Mouse (Mus musculus): ENCODE results near the gene 9130213A22Rik.

Gene 9130213A22Rik

DNA sequence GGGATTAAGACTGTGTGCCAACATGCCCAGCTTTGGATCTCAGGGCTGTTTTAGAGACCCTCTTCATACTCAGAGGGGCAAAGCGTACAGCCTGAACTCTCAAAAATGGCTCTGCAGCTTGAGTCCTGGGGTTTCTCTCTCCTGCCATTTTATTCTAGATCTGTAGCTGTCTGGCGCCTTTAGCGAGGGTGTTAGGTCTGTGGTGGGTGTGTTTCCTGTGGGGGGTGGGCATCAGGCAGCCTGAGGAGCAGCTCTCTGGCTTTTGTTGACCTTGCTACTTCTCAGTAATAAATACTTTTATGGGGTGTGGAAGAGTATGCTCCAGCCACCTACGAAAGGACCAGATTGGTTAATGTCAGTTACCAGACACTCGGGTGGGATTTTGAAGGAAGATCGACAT lies 44.3 kb downstream of the 9130213A22Rik start:
- intact Hi-C loops (cut with DNase I) = no loop called here

DNA sequence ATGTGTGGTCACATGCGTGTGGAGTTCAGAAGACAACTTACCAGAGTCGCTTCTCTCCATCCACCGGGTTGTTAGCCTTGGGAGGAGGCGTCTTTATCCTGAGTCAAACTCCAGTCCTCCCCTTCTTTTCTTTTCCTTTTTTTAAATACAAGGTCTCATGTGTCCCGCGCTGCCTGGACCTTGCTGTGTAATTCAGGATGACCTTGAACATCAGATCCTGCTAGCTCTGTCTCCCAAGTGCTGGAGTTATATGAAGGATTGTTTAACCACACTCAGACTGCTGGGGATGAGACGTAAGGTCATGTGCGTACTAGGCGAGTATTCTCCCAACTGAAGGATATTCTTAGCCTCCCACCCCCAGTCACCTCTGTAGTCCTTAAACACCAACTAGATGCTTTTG lies 45.1 kb downstream of the 9130213A22Rik start:
- intact Hi-C loops (cut with DNase I) = no loop called here

DNA sequence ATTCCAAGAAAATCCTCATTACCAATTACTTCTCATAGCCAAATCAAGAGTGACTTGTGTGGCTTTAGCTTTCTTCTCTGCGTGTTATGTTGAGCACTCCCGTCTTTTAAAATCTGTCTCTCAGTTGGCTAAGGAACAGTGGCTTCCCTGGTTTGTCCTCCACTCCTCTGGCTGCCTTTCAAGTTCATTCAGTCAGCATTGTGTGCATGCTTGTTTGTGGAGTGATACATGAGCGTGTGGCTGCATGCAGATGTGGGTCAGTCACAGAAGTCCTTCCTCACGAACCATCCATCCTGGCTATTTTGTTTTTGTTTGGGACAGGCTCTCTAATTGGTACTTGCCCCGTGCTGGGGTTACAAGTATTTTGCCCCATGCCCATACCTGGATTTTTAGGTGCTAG lies 45.8 kb downstream of the 9130213A22Rik start:
- intact Hi-C loops (cut with DNase I) = no loop called here

DNA sequence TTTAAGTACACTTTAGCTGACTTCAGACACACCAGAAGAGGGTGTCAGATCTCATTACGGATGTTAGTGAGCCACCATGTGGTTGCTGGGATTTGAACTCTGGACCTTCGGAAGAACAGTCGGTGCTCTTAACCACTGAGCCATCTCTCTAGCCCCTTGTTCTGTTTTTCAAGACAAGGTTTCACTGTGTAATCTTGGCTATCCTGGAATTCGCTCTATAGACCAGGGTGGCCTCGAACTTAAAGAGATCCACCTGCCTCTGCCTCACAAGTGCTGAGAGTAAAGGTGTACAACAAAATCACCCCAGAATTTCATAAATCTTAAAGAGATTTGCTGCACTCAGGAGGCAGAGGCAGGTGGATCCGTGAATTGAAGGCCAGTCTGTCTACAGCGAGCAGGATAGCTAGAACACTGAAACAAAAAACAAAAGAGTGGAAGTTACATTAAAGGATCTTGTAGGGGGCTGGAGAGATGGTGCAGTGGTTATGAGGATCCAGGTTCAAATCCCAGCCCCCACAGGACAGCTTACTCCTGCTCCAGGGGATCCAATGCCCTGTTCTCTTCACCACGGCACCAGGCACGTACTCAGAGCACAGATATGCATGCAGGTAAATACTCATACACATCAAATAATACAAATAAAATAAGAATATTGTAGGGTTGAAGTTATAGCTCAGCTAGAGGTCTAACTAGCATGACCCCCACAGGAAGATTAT lies 46.5 kb downstream of the 9130213A22Rik start:
- intact Hi-C loops (cut with DNase I) = no loop called here

DNA sequence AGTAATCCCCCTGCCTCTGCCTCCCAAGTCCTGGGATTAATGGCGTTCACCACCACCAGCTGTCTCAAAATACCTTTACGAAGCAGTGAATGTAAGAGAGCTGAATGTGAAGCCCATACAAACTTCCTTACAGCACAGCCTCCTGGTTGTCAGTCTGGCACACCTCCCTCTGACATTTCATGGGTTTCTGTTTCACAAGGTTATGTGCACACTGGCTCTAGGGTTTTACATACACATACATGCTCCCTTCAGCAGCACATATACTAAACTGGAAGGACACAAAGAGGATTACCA lies 47.7 kb downstream of the 9130213A22Rik start:
- intact Hi-C loops (cut with DNase I) = no loop called here

DNA sequence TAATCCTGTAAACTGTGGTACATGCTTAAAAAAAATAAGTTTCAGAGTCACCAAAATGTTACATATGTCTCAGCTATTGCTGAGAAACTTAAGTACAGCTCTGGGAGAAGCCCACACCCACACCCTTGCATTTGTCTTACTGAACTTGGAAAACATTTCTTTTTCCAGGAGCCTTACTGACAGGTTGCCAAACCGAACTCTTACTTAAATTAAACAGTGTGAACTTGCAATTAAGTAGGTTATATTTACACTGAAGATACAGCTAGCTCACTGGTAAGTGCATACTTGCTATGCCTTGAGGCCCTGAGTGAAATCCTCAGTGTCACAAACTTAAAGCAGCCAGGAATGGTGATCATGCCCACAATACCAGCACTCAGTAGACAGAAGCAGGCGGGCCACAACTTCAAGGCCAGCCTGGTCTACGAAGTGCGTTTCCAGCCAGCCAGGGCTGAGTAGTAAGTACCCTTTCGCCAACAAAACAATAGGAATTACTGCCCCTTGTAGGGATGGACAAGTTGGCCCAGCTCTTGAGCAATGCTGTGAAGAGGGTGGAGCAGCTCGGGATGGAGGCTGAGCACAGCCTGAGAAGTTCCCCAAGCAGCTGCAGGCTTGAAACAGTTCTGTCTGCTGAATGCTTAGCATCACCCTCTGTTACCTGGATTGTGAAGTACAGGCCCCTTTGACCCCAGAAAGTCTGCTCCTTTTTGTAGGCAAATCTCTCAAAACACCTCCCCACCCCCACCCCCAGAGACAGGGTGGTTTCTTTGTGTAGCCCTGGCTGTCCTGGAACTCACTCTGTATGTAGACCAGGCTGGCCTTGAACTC lies 48.2 kb downstream of the 9130213A22Rik start:
- intact Hi-C loops (cut with DNase I) = no loop called here

DNA sequence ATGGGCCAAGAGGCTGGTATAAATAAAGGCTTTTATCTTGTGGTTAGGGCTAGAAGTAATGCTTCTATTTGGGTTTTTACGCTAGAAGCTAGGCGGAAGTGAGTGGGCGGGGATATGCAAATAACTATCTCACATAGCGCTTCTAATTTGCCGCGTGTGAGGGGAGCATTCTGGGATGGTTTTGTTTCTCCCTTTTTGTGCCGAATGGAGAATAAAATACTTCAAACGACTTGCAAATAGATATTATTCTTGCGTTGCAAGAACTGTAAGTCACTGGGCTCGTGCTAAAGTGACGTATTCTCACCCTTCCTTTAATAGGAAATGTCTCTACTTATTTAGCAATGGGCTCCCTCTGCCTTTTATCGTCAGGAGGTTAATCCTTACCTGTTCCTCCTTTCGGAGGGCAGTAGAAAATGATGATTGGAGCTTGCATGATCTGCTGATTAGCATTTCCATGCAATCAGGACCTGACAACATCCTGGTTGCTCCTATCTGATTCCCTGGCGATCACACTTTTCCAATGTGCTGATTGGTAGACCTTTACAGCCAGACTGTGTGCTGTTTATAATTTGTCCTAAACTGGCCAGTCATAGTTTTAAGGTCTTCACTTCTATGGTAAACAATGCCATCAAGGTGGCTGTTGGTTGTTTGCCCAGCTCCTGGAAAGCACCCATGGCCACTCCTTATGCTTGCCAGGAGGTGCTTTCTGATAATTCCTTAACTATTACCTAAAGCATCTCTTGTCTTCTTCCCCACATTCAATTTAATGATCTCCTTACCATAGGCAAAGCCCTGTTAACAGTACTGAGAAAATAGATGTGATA lies 49.1 kb downstream of the 9130213A22Rik start:
- intact Hi-C loops (cut with DNase I) = no loop called here

DNA sequence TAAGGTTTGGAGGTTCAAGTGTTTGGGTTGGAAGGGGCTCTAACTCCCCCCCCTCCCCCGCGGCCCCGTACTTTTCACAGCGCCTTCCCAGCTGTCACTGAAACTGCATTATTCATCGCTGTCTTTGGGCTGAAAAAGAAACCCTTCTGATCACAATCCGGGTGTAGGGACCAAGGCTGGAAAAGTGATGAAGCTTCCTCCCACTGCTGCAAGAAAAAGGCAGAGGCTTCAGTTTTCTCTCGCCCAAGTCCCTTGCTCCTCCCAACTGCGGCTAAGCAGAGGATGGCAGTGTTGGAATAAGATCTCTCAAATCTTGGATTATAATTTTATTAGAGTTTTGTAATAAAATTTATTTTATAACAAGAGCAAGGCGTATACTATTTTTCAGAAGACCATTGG lies 49.7 kb downstream of the 9130213A22Rik start:
- intact Hi-C loops (cut with DNase I) = no loop called here

DNA sequence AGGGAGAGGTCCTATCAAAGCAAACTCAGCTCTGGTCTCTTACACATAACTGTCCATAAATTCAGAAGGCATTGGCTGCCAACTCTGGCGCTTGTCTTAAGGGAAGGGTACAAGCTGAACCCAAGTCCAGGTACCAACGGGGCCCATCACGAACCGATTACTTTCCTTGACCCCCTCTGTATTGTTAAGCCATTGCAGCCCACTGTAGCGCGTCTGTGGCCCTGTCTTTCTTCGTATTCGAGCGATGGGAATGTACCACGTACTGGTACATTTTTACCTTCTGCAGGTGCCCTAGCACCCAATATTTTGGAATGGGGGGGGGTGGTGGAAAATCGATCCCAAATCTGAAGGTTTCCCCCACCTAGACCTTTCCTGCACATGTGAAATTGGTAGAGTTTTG lies 50.2 kb downstream of the 9130213A22Rik start:
- intact Hi-C loops (cut with DNase I) = no loop called here

DNA sequence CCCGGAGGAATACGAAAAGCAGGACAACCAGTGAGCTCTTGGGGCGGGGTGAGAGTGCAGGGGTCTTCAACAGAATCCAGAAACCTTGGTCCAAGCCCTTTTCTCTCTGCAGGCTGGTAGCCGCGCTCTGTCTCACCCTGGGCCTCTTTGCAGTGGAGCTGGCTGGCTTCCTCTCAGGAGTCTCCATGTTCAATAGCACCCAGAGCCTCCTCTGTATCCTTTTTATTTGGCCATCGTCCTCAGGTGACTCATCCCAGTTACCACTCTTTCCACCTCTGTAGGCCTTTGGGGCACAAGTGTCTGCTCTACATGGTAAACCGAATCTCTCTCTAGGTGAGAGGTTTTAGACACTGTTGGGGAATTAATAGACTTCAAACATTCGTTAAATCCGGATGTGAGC lies 51.1 kb downstream of the 9130213A22Rik start:
- intact Hi-C loops (cut with DNase I) = no loop called here

DNA sequence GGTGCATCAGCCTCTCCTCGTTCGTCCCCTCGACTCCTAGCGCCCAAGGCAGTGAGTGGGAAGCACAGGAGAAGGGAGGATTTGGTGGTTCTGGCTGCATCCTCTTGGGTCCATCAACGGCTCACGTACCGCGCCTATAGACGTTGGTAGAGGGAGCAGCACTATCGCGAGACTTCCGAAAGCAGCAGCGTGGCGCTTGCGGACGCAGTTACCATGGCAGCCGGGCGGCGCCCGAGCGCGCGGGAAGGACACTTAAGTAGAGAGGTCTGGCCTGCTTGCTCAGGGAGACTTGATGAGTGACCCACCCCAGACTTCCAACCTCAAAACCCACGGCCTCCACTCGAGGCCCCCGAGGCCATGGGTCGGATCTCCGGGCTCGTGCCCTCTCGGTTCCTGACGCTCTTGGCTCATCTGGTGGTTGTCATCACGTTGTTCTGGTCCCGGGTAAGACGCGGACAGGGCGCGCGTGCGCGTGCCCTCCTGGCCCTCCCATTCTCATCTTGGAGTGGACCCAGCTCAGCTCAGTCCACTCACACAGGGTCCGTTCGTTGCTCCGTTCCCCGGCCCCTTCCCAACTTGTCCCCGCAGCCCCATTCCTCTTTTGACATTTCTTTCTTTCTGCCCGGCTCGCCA lies 51.7 kb downstream of the 9130213A22Rik start, which contains the start of gene Tmem107:
Gene Tmem107, plus strand, starts transcription at position 217 of the 633 bp plus-strand sequence.
- intact Hi-C loops (cut with DNase I) = no loop called here

DNA sequence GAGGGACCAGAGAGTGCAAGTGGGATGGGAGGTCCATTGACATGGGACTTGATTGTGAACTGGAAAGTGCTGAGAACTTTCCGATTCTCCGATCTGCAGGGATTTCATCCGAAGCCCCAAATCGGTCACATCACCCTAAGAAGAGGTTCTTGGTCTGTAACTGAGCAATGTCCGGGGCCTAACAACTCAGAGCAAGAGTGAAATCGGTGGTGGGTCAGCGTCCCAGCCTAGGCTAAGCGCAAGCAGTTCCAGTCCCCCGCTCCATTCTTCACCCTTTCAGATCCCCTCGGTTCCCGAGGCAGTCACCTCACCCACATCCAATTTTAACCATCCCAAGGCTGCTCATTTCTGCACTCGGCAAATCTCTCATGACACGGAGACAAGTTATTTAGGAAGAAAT lies 52.3 kb downstream of the 9130213A22Rik start:
- intact Hi-C loops (cut with DNase I) = no loop called here

All from adrenal gland (tissue).